Mouse (Mus musculus): ENCODE results near the gene Elovl3.

DNA sequence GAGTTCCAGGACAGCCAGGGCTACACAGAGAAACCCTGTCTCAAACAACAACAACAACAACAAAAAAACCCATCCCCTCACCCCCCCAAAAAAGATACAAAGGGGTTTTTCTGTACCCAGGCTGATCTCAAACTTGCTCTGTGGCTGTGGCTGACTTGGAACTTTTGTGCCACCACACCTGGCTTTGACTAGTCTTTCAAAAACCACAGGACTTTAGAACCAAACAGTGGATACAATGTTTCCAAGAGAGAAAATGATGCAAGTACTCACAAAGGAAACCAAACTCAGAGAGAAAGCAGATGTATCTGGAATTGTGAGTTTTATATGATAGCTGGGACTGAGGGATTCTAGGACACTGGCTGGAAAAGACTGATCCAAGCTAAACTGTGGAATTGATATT, 7.0 kb upstream of the Elovl3 start:
- TF ChIP-seq FLI1 (IDR thresholded peaks at IDR 0.05; ENCODE audit: low read length) = no peak
- no peak for TF ChIP-seq GATA1 (IDR thresholded peaks at IDR 0.05; ENCODE audit: borderline replicate concordance, low read length)

All from megakaryocyte, embryonic 14.5 days (primary cell).